Mouse (Mus musculus): ENCODE measurements around the gene Ubtf.

Ubtf gene

DNA sequence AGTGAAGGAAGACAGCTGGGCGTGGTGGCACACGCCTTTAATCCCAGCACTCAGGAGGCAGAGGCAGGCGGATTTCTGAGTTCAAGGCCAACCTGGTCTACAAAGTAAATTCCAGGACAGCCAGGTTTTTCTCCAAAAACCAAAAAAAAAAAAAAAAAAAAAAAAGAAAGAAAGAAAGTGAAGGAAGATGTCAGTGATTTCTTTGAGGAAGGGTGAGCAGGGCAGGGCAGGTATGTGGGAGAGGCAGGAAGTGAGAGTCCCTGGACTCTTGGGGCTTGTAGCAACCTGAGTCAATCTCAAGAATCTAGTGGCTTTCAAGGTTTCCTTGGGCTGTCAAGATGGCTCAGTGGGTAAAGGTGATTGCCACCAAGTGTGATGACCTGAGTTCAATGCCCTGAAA is 24.9 kb upstream of the Ubtf start:
- no peak for DNase-seq

DNA sequence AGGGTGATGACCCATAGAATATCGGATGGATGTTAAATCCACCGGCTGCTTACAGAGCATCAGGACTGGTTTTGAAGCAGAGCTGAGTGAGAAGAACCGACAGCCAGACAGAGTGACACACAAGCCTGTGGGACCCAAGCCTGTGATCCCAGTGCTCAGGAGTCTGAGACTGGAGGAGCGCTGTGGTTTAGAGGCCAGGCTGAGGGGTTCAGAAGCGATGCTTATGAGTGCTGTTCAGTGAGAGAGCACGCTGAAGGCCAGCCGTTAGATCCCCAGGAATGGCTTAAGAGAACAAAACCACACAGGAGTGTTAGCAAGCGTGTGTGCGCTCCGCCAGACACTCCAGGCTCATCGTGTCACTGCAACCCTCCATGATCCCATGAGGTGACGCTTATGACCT is 23.2 kb upstream of the Ubtf start:
- DNase-seq = no peak

DNA sequence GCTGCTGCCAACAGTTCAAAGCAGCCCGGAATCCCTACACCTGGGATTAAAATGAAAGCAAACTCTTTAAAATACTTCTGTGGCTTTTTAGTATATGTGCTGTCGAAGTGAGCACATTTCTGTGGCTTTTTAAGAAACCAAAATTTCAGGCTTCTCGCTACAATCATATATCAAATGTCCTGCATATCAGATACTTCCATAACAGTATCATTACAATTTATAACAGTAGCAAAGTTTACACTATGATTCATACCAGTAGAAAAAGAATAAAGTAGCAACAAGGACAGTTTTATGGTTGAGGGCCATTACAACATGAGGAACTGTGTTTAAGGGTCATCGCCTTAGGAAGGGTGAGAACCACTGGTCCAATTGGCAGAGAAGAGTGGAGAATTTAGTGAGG is 21.6 kb upstream of the Ubtf start:
- DNase-seq = no peak

DNA sequence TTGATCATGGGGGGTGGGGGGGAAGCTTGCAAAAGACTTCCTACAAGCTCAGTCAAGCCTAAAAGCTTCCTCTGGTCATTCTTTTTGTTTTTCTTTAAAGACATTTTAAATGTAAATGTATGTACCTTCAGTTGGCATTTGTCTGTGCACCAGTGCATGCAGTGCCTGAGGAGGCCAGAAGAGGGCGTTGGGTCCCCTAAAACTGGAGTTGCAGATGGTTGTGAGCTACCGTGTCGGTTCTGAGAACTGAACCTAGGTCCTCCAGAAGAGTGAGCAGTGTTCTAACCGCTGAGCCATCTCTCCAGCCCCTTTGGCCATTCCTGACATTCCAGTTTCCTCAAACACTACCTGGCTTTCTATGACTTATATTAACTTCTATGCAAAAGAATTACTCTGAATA is 20.1 kb upstream of the Ubtf start:
- DNase-seq = no peak

DNA sequence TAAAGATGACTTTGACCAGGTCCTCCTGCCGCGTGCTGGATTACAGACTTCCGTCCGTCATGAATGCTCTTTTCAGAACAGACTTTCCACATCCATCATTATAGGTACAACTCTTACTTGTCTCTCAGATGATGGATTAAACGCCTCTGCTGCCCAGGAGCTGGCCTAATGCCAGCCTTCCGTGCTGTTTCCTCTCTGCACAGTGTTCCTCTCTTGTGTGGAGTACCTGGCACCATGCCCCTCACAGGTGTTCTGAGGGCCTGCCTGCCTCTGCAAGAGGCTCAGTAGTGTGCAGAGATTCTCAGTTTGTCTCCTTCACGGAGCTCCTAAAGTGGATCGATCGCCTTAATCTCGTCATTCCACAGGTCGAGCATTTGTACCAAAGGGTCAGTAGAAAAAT is 19.7 kb upstream of the Ubtf start:
- DNase-seq = peak; percentile 86 to 90

DNA sequence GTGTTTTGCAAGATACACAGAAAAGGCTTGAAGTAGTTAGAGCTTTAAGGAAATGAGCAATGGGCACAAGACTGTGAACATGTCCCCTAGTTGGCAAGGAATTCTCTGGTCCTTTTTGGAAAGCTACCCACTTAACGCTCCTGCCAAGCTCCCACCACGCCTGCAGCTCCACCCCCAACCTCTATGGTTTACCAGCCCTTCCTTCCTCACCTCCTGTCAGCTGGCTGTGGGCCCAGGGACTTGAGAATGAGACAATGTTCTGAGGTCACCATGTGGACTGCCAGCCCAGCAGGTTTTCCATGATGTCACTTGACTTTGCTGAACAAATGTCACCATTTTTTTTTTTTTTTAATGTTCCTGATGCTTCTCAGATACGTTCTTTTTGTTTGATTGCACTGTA is 19.0 kb upstream of the Ubtf start:
- DNase-seq = peak; percentile 93 to 96

DNA sequence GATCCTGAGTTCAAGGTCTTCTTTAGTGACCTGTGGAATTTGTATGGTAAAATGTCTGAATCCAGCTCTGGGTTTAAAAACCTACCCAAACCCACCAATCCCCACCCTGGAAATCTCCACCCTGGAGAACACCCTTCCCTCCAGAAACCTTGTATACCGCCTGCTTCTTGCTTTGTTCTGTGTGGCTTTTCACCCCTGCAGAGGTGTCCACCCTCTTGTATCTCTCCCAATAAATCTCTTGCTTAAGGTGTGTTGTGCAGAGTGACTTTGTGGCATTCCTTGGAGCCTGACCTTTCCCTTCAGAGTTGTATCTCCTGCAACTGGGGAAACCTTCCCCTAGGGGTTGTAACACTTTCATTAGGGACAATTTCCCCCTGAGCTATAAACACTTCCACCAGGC is 18.4 kb upstream of the Ubtf start:
- DNase-seq = no peak

DNA sequence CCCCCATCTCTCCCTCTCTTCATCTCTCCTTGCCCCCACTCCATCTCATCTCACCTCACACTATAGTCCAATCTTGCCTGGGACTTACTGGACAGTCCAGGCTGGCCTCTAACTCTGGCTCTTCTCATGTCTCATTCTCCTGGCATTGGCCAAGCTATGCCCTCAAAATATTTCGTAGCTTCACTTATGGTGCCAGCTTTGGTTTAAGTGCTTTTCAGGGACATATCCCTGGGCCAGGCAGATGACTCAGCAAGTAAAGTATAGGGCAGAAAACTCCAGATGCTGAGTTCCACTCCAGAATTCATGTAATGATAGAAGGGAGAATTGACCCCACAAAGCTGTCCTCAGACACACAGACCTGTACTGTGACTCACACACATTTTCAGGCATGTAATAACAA is 16.6 kb upstream of the Ubtf start:
- no peak for DNase-seq

DNA sequence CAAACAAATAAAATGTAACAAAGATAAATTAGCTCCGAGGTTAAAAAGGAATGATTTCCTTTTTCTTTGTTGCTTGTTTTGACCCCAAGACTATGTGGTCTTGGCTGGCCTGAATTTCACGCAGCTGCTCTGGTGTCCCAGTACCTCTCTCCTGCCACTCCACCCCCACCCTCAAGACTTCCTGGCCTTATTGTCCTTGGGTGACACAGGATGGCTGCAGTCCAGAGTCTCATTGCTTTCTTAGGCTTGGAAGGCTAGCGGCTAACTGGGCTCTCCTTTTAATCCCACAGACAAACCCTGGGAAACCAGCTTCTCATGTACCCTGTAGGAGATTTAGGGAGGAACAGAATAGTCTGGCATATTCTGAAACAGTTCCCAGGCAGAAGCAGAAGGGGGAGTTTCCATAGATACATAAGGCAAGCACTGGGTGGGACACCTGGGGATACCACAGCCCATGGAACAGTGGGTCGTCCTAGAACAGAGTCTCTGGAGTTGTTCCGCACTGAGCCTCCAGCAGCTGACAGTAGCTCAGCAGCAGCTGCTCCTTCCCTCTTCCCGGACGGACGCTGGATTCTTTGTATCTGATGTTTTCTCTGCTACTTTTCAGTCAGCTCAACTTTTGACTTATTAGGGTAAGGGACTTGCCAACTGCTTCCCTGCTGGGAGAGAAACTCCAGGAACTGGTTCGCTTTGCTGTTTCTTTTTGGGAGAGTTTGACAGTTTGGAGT is 15.6 kb upstream of the Ubtf start:
- DNase-seq = peak; percentile 12 to 43

DNA sequence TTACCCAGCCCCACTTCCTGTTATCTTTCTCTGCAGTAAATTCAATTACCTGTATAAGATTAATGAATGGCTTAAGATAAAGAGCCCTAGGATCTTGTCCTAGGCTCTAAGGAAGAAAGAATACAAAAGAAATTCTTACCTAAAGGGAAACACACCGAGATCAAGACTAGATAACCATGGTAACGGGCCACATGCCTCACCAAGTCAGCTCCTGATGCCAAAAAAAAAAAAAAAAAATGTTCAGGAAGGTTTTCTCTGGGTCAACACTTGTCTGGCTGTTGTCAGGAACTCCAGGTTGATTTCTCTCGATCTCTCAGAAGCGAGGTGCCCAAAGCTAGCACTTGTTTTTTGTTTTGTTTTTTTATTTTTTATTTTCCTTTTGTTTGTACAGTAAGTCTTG is 14.5 kb upstream of the Ubtf start:
- no peak for DNase-seq

DNA sequence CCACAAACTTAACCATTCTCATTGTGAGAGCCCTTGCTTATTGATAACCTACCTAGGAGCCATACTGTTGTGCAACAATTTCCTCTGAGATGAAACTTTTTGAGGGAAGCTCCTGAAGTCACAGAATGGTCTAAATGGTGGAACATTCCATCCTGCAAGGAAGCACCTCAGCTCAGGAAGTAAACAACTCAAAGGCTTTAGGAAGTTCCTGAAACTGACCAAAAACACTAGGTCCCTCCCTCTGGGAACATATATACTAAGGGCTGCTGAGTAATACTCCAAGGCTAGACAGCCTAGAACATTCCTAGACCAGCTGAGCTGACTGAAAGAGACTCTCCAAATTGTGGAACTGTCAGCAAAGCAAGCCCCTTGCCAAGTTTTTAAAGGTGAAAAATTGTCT is 13.5 kb upstream of the Ubtf start:
- DNase-seq = no peak

DNA sequence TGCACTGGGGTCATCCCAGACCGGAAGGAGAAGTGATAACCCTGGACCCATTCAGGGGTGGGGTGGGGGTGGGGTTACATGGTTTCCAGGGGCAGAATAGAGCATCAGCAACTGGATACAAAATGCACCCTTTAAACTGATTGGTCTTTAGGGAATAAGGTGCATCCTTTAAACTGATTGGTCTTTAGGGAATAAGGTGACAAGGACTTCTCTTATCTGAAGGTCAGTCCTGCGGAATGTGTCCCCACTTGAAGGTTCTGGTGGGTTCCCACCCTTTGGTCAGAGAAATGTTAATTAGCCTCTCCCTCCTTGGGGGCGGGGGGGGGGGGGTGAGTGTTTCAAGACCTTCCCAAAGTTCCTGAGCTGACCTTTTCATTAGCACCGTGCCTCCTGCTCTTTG is 12.3 kb upstream of the Ubtf start:
- no peak for DNase-seq

DNA sequence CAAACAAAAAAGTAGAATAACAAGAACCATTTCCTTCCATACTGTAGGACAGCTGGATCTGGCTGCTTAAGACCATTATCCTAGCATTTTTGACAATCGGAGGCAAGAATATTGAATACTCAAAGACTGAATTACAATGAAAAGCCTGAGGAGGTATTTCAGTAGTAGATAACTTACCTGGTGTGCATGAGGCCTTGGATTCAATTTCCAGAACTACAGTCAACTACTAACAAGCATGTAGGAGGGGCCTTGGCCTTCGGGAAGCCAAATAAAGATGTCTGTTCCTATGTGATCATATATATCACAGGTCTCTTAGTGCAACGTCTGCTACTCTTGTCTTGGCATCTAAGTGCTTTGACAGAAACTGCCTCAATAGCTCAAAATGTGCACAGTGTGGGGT is 10.5 kb upstream of the Ubtf start:
- no peak for DNase-seq

DNA sequence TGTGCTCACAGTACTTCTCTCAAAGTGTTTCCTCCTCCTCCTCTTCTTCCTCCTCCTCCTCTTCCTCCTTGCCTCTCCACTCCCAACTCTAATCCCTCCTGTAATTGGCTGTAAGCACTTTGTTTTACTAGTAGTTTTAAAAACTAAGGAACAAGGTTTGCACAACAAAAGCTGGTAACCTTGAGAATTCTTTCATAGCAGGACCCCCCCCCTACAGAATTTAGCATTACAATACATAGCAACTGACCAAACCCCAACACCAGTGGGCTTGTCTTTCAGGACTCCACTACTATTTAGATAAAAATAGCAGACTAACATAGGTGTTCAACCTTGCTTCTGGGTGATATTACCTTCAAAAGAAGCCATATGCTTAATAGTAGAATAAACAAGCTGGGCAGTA is 10.0 kb upstream of the Ubtf start:
- no peak for DNase-seq

DNA sequence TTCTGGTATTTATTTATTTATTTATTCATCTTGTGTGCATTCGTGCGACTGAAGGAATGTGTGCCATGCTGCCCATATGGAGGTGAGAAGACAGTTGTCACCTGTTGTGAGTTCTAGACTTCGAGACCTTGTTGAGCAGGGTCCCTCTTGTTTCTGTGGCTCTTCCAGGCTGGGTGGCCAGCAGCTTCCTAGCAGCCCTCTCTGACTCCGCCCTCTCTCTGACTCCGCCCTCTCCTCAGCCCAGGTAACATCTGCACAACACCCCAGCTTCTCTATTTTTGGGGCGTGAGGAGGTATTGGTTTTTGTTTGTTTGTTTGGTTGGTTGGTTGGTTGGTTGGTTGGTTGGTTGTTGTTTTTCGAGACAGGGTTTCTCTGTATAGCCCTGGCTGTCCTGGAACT is 8.3 kb upstream of the Ubtf start:
- no peak for DNase-seq

DNA sequence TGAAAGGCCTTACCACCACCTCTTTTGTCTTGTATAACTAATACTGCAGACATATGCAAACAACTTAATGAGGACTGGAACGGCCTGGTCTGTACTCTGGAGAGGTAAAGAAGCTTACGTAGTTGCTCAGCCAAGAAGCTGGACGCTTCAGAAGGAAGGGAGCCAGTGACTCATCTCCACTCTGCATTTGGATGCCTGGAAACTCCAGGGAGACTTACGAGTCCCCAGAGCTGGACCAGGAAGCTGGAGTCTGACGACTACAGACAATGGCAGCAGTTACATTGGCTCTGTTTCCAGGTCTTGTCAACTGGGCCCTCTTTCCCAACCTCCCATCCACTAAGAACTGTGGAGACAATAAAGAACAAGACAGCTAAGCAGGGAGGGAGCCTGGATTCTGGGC is 7.7 kb upstream of the Ubtf start:
- DNase-seq = no peak

DNA sequence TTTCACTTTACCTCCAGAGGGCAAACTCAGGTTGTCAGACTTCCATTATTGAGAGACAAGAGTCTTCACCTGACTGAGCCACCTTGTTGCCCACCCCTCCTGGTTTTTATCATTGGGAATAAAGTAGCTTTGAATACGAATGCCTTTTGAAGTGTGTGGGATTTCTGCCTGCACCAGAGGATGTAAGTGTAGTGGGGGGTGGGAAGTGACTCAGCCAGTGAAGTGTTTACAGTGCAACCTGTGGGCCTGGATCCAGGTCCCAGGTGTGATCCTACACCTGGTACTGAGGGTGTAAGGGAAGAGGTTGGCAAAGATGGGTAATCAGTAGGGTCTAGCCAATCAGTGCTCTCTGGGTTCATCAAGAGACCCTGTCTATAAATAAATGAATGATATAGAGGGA is 4.0 kb upstream of the Ubtf start:
- DNase-seq = peak in 1 of 2 experiments; percentile 64

DNA sequence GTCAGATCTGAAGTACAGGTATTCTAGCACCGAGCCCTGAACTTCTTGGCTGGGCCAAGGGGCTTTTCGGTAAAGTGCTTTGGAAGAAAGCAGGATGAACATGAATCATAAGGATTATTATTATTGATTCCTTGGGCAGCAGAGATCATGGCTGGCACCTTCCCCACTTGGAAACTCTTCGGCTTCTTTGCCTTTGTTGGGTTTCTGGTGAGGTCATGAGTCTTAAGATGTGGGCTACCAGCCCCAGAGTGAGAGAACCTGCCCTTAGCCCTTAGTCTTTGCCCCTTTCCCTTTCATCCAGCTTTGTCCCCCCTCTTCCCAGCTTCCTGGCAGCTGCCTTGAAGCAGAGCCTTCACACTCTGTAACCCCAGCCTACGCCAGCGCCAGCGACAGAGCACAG is 2.4 kb upstream of the Ubtf start:
- no peak for DNase-seq

DNA sequence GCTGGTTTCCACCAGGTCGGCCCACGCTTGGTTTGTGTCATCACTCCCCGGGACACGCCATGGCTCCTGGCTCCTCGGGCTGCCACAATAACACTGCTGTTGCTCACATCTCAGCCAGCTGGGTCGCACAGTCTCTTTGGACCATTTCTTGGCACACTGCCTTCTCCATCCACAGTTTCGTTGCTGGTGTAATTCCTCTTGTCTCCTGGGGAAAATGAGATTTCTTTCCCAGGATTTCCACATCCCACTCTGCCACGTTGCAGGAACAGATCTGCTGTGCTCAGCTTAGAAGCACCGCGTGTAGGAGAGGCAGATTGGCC is 1.1 kb upstream of the Ubtf start:
- peak; percentile 64 to 76 for DNase-seq

DNA sequence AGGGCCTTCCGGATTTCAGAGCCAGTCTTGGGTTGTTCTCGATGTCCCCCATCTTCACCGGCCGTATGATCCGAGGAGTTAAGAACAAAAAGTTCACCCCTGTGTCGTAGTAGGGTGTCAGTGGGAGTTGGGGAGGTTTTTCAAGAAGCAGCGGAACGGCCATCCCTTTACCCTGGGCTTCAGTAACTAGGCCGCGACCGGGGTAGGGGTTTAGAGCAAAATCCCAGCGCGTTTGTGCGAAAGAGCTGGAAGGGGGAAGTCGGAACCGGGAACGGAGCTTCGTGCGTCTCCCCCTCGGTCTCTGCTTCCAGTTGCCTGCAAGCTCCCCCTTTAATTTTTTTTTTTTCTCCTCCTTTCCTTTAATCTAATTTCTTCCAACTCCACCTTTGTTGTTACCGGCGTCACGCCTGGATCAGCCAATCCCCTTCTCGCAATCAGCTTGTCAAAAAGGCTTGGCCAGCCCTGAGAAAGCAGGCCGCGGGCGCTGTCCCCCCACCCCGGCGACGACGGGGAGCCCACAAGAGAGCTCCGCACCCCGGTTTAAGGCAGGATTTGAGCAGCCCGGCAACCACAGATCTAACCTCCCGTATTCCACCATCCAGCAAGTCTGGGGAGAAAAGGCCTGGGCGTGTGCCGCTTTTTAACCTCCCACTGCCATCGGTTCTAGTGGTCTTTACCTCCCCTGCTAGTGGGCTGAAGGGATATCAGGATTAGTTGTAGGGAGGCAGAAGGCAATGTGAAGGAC is 571 bp upstream of the Ubtf start:
- peak; percentile 90 to 92 for DNase-seq

DNA sequence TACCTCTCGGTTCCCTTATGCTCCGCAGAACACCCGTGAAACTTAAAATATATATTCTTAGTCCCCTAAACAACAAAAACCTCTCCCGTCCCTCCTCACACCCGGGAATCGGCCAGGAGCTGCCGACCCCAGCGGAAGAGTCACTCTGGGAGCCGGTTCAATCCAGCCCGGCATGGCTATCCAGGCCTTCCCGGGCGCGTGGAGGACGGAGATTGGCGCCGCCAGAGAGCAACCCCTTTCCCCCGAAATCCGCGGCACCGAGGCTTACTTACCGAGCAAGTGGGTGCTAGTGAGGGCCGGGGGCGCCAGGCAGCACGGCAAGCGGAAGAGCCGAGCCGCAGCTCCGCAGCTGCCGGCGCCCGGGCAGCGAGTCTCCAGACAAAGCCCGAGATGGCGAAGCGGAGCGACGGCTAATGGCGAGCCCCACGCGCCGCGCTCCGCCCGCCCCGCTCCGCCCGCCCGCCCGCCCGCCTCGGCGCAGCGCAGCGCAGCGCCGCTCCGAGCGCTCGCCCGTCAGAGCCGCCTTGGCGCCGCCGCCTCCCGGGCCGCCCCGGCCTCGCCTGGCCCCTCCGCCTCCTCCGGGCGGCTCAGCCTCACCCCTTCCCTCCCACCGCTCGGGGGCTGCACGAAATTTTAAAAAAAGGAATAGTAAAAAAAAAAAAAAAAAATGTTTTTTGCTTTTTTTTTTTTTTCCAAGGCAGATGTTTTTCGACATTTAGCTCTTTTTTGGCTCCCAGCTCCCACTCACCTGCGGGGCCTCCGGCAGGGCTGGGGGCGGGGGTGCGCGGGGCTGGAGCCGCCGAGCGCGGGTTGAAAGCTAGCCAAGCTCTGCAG is 749 bp downstream of the Ubtf start:
- DNase-seq = peak; percentile 42 to 62

DNA sequence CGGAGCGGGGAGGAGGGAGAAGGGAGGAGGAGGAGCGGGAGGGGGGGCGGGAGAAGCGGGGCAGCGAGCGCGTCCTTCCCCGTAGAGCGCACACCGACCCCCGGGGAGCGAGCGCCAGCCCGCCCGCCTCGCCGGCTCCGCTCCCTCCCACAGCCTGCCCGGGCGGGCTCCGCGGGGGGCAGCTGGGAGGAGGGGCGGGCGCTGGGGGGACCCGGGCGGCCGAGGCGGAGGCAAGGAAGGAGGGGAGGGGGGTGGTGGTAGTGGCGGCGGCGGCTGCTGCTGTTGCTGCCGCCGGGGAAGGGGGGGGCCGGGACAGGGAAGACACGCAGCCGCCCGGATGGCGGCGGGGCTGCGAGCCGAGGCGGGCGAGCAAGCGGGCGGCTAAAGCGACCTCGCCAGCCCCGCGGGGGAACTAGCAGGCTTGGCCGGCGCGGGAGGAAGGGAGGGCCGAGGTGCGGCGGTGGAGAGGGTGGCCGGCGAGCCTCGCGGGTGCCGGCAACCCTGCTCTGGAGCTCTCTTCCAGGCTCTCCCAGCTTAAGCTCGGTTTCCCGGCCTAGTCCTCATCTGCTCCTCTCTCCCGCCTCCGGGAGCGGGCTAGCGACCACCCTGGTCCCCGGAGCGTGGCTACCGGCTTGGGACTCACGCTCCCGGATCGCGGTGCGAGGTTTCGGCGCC is 1.5 kb downstream of the Ubtf start:
- peak; percentile 77 to 80 for DNase-seq

DNA sequence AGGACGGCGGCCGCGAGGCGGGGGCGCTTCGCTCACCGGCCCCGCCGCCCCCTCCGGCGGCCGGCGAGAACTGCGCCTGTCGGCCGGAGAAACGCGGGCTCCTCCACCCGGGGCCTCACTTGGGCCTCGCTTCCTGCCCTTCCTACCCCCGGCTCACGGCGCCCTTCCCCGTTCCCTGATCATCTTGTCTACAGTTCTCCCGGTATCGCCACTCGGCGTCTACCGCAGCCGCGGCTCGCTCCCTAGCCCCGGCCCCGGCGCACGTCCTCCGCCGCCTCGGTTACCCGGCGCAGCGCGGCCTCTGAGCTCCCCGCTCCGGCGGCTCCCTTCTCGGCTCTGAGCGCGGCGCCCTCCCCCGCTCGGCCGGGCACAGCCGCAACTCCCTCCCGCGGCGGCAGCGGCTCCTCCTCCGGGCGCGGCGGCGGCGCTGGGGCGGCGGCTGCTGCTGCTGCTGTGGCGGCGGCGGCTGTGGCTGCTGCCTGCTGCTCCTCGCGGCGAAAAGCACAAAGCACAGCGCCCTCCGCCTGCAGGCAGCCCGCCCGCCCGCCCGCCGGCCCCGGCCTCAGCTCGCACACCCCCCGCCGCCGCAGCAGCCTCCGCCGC is 2.1 kb downstream of the Ubtf start:
- DNase-seq = peak; percentile 43 to 63
